Mouse (Mus musculus): ENCODE data around the gene Pip.

Gene Pip

DNA sequence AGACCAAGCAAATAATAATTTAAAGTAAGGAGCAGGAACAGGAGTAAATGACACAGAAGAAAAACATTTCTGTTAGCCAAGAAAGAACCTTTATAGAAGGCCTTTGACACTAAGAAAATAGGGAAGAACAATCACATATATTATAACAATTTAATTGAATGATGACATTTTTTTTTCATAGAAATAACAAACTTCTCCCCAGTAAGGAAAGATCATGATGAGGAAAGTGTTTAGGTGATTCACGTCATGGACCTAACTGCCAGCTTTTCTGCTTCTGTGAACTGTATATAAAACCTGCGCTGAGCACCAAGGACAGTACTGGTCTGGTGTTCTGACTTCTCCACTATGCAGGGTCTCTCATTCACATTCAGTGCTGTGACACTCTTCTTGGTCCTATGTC, at the start of gene Pip:
Pip (plus strand) TSS at position 301 of the 400 bp plus-strand sequence.
- DNase-seq (ENCODE audit: low spot score in 2 of 2): no peak

DNA sequence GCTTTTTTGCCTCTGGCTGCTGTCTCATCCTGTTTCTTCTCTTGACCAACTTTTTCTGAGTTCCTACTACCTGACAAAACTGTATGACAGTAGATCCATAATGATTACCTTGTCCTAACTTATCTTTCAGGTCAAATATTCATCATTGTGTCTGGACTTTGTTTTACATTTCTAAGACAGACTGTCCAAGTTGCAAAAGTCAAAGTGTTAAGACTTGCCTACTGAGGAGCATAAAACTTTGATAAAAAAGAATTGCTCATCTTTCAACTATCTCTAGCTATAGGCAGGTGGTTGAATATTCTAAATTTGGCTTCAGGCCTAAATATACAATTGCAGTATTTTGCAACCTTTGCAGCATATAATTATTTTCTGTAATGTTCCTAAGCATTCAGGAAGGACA, 23.2 kb upstream of the Pip start:
- DNase-seq (ENCODE audit: low spot score in 2 of 2): no peak

DNA sequence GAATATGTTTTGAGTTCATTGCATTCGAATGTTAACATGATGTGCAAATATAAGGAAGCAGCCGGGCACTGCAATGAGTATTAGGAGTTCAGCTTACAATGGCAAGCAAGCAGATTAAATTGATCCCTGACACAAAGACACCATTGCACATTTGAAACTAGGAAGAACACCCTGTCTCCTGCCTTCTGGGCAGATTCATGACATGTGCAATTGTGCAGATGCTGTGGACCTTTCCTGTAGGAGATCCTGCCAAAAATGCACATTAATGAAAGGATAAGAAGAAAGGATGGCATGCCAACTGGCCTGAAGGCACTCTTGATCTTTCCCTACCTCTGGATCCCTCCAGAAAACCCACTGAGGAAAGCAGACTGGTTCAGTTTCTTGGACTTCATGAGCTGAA, 17.8 kb upstream of the Pip start:
- no peak for DNase-seq (ENCODE audit: low spot score in 2 of 2)

DNA sequence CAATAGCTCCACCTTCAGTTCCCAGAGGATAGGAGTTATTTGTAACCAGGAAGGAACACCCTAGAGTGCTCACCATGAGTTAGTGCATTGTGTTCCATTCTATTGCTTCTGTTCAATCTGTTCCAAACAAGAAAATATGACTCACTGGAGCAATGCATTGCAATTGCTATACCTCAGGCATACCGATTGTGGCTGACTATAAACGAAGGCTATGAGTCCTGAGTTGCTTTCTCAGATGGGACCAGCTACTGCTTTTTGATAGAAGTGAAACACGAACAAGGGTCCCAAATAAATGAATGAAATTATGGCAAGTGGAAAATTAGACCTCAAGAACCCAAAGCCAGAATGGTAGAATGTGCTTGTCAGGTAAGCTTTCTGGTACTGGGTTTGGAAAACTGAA, 5.4 kb downstream of the Pip start, which contains the start of gene Sval2:
Sval2 (plus strand) TSS at position 301 of the 400 bp plus-strand sequence.
- DNase-seq (ENCODE audit: low spot score in 2 of 2): no peak

DNA sequence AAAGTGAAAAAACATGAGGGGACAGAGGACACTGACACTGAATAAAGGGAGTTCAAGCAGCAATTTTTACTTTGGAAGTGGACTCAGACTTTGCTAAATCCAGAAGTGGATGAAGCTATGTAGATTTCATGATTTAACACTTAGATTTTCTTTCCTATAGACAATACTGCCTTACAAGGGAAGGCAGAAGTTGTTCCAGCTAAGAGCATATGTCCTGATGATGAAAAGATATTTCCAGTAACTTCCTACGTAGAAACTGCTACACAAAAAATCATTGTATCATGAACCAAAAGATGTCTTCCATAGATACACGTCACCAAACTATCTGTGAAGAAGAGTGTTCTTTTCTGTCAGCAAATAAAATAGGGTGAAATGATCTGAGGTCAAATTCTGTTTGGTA, 16.7 kb downstream of the Pip start:
- DNase-seq (ENCODE audit: low spot score in 2 of 2): no peak

Data from urinary bladder, postnatal 36 days (tissue).